Mouse (Mus musculus): ENCODE data around the gene Krtap5-3. TPM values are rescaled to one million over a fixed set of nuclear protein-coding genes. Genes with fewer than 3 reads are reported as not detected.
A peak's percentile ranks its signal among the peaks of the same experiment; 100 is the strongest.
"Not testable (repeated sequence)": the region's sequence is repeated elsewhere in the genome, so short reads cannot be mapped to it uniquely, and the experiment has no call there.

The Krtap5-3 gene
- polyA plus RNA-seq (2014; fragmentation: Nextera tagmentation; extraction: Ambion mirVana) = not detected in 2 replicates

DNA sequence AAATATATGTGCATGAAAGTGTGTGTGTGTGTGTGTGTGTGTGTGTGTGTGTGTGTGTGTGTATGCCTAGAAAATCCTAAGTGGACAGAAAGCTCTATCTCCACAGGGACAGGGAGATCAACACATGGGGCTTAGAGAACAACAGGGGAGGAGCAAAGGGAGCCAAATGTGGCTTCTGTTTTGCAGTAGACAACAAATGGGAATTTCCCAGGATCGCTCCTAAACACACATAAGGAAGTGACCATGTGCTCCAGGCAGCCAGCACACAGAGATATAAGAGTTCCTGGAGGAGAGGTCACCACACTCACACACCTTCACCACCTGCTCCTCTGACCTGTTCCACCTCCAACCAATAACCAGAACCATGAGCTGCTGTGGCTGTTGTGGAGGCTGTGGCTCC is at the start of gene Krtap5-3:
Gene Krtap5-3 (plus strand): TSS at position 301 of the 400 bp plus-strand sequence.
- DNase-seq (ENCODE audit: low spot score) (no peak), ATAC-seq (replicated peaks; ENCODE audit: insufficient number of reproducible peaks, low FRiP score, low TSS enrichment, low read depth) (no peak)
- Histone ChIP-seq H3K9me3 (replicated peaks; ENCODE audit: control insufficient read depth, low read length) (no peaks in the 10 kb centered on the region), H3K27me3 (ENCODE audit: control insufficient read depth, insufficient read depth, low read length) (no peaks in the 10 kb centered on the region), H3K27ac (replicated peaks; ENCODE audit: low read depth, low read length) (no peak within 1 kb of the TSS), H3K4me3 (ENCODE audit: low read depth, low read length) (no peak within 1 kb of the TSS), H3K9ac (replicated peaks; ENCODE audit: low read length) (no peak within 1 kb of the TSS), H3K4me2 (ENCODE audit: low read depth, low read length) (no peak within 1 kb of the TSS), H3K4me1 (ENCODE audit: control insufficient read depth, insufficient read depth, low read length) (no peaks in the 10 kb centered on the region), H3K36me3 (replicated peaks; ENCODE audit: control insufficient read depth, insufficient read depth, low read depth, low read length) (no peaks in the 10 kb centered on the region)
- WGBS = 73% methylated on average over 1 of the region's 1 CpGs

GRCm38 (mm10) chr7:142152191-142152590 is 49.0 kb upstream of the Krtap5-3 start:
- Histone ChIP-seq H3K27me3 (ENCODE audit: control insufficient read depth, insufficient read depth, low read length) (no peaks in the 10 kb centered on the region), H3K4me3 (ENCODE audit: low read depth, low read length) (no peak overlapping the region), H3K4me2 (ENCODE audit: low read depth, low read length) (no peak overlapping the region), H3K4me1 (ENCODE audit: control insufficient read depth, insufficient read depth, low read length) (no peaks in the 10 kb centered on the region), H3K9me3 (replicated peaks; ENCODE audit: control insufficient read depth, low read length) (no peaks in the 10 kb centered on the region), H3K27ac (replicated peaks; ENCODE audit: low read depth, low read length) (no peak overlapping the region), H3K36me3 (replicated peaks; ENCODE audit: control insufficient read depth, insufficient read depth, low read depth, low read length) (no peaks in the 10 kb centered on the region), H3K9ac (replicated peaks; ENCODE audit: low read length) (no peak overlapping the region)
- 74% methylated on average over 4 of the region's 4 CpGs for WGBS
- ATAC-seq (replicated peaks; ENCODE audit: insufficient number of reproducible peaks, low FRiP score, low TSS enrichment, low read depth) (no peak), DNase-seq (ENCODE audit: low spot score) (no peak)

- H3K4me1 ChIP-seq (ENCODE audit: control insufficient read depth, insufficient read depth, low read length) = no peaks in the 10 kb centered on the region
- H3K27ac ChIP-seq (replicated peaks; ENCODE audit: low read depth, low read length) = no peak overlapping the region
- no peak overlapping the region for H3K4me2 ChIP-seq (ENCODE audit: low read depth, low read length)
- H3K9ac ChIP-seq (replicated peaks; ENCODE audit: low read length) = no peak overlapping the region
- no peaks in the 10 kb centered on the region for H3K9me3 ChIP-seq (replicated peaks; ENCODE audit: control insufficient read depth, low read length)
- DNase-seq (ENCODE audit: low spot score) (no peak), ATAC-seq (replicated peaks; ENCODE audit: insufficient number of reproducible peaks, low FRiP score, low TSS enrichment, low read depth) (no peak)
- no peaks in the 10 kb centered on the region for H3K27me3 ChIP-seq (ENCODE audit: control insufficient read depth, insufficient read depth, low read length)
- 74% methylated on average over 1 of the region's 1 CpGs for WGBS
- H3K4me3 ChIP-seq (ENCODE audit: low read depth, low read length) = no peak overlapping the region
- no peaks in the 10 kb centered on the region for H3K36me3 ChIP-seq (replicated peaks; ENCODE audit: control insufficient read depth, insufficient read depth, low read depth, low read length)
Observed at GRCm38 (mm10) chr7:142155308-142155707, 45.9 kb upstream of the Krtap5-3 start.

DNA sequence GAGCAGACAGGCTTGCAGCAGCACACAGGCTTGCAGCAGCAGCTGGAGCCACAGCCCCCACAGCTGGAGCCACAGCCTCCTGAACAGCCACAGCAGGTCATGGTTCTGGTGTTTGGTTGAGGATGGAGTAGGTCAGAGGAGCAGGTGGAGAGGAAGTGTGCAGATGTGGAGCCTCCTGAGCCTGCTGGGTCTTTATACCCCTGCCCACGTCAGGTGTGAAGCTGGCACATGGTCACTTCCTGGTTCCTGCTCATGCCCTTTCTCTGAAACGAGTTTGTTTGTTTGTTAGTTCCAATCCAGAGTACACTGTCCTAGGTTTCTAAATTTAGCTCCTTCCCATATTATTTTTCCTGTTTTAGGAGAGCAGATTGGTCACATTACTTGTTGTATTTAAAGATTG is 44.2 kb upstream of the Krtap5-3 start, which contains the start of gene Gm29735:
Gene Gm29735 (minus strand): TSS at position 101 of the 400 bp plus-strand sequence.
- not testable (repeated sequence) for H3K4me1 ChIP-seq (ENCODE audit: control insufficient read depth, insufficient read depth, low read length); H3K4me3 ChIP-seq (ENCODE audit: low read depth, low read length); H3K9ac ChIP-seq (replicated peaks; ENCODE audit: low read length); H3K27me3 ChIP-seq (ENCODE audit: control insufficient read depth, insufficient read depth, low read length); H3K9me3 ChIP-seq (replicated peaks; ENCODE audit: control insufficient read depth, low read length); ATAC-seq (replicated peaks; ENCODE audit: insufficient number of reproducible peaks, low FRiP score, low TSS enrichment, low read depth); DNase-seq (ENCODE audit: low spot score); H3K4me2 ChIP-seq (ENCODE audit: low read depth, low read length); H3K27ac ChIP-seq (replicated peaks; ENCODE audit: low read depth, low read length); H3K36me3 ChIP-seq (replicated peaks; ENCODE audit: control insufficient read depth, insufficient read depth, low read depth, low read length)
- WGBS = 47% methylated on average over 2 of the region's 2 CpGs

DNA sequence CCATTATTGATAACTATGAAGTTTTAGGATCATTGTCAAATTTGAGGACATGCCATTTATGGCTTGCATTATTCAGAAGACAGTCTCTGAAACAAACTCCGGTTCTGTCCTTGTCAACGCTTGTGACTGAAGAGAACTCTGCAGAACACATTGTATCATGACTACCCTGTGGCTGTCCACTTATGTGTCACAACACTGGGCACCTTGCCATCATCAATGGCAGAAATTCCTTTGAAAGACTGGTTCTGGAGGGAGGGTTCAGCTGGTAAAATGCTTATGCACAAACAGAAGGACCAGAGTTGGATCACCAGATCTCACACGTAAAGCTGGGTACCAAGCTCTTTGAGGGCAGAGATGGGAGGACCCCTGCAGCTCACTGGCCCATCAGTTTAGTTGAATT is 41.8 kb upstream of the Krtap5-3 start:
- H3K9ac ChIP-seq (replicated peaks; ENCODE audit: low read length) = no peak overlapping the region
- DNase-seq (ENCODE audit: low spot score) = no peak
- no peaks in the 10 kb centered on the region for H3K9me3 ChIP-seq (replicated peaks; ENCODE audit: control insufficient read depth, low read length)
- no peaks in the 10 kb centered on the region for H3K4me1 ChIP-seq (ENCODE audit: control insufficient read depth, insufficient read depth, low read length)
- no peak overlapping the region for H3K4me3 ChIP-seq (ENCODE audit: low read depth, low read length)
- no peak overlapping the region for H3K27ac ChIP-seq (replicated peaks; ENCODE audit: low read depth, low read length)
- ATAC-seq (replicated peaks; ENCODE audit: insufficient number of reproducible peaks, low FRiP score, low TSS enrichment, low read depth) = no peak
- no peaks in the 10 kb centered on the region for H3K36me3 ChIP-seq (replicated peaks; ENCODE audit: control insufficient read depth, insufficient read depth, low read depth, low read length)
- WGBS = 92% methylated on average over 3 of the region's 3 CpGs
- H3K4me2 ChIP-seq (ENCODE audit: low read depth, low read length) = no peak overlapping the region
- no peaks in the 10 kb centered on the region for H3K27me3 ChIP-seq (ENCODE audit: control insufficient read depth, insufficient read depth, low read length)

- H3K9ac ChIP-seq (replicated peaks; ENCODE audit: low read length); H3K36me3 ChIP-seq (replicated peaks; ENCODE audit: control insufficient read depth, insufficient read depth, low read depth, low read length); ATAC-seq (replicated peaks; ENCODE audit: insufficient number of reproducible peaks, low FRiP score, low TSS enrichment, low read depth); H3K9me3 ChIP-seq (replicated peaks; ENCODE audit: control insufficient read depth, low read length); H3K4me1 ChIP-seq (ENCODE audit: control insufficient read depth, insufficient read depth, low read length); H3K27ac ChIP-seq (replicated peaks; ENCODE audit: low read depth, low read length); DNase-seq (ENCODE audit: low spot score); H3K27me3 ChIP-seq (ENCODE audit: control insufficient read depth, insufficient read depth, low read length); H3K4me2 ChIP-seq (ENCODE audit: low read depth, low read length); H3K4me3 ChIP-seq (ENCODE audit: low read depth, low read length): not testable (repeated sequence)
Observed at GRCm38 (mm10) chr7:142165639-142166038, 35.5 kb upstream of the Krtap5-3 start, which contains the start of gene Gm4553. Gene Gm4553, minus strand, starts transcription at chr7:142165739.

DNA sequence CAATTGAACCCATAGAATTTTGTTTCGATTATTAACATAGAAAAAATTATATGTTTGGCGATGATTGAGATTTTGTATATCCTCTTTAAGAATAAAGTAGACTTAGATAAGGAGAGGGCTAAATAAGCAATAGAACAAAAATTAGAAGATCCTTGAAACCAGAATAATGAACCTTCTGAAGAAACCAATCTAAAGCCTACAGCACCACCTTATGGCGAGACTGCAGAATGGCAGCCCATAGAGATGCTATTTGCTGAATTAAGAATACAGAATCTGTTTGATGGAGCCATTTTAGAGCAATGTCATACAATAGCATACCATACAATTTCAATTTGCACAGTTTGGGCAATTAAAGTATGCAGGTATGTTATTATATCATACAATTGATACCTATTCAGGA is 31.3 kb upstream of the Krtap5-3 start:
- H3K9me3 ChIP-seq (replicated peaks; ENCODE audit: control insufficient read depth, low read length) = no peaks in the 10 kb centered on the region
- peak; percentile 76 for DNase-seq (ENCODE audit: low spot score)
- H3K27ac ChIP-seq (replicated peaks; ENCODE audit: low read depth, low read length) = no peak overlapping the region
- H3K27me3 ChIP-seq (ENCODE audit: control insufficient read depth, insufficient read depth, low read length) = no peaks in the 10 kb centered on the region
- H3K36me3 ChIP-seq (replicated peaks; ENCODE audit: control insufficient read depth, insufficient read depth, low read depth, low read length) = no peaks in the 10 kb centered on the region
- no peak overlapping the region for H3K4me2 ChIP-seq (ENCODE audit: low read depth, low read length)
- H3K4me1 ChIP-seq (ENCODE audit: control insufficient read depth, insufficient read depth, low read length) = no peaks in the 10 kb centered on the region
- H3K9ac ChIP-seq (replicated peaks; ENCODE audit: low read length) = no peak overlapping the region
- no peak overlapping the region for H3K4me3 ChIP-seq (ENCODE audit: low read depth, low read length)
- WGBS = 44% methylated on average over 3 of the region's 3 CpGs
- ATAC-seq (replicated peaks; ENCODE audit: insufficient number of reproducible peaks, low FRiP score, low TSS enrichment, low read depth) = no peak

DNA sequence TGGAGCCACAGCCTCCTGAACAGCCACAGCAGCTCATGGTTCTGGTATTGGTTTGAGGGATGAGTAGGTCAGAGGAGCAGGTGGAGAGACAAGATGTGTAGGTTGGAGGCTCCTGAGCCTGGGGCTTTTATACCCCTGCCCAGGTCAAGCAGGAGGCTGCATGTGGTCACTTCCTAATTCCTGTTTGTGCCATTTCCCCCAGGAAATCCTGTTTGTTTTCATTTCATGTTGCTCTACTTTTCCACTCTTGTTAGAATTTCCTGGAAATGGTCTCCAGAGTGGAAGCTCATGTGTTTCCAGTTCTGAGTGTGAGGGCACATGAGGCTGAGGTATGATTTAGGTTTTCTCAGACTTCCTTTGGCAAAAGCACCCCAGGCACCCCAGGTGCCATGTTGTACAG is 25.3 kb upstream of the Krtap5-3 start, which contains the start of gene Krtap5-2:
Gene Krtap5-2 (minus strand): TSS at position 101 of the 400 bp plus-strand sequence.
- not testable (repeated sequence) for DNase-seq (ENCODE audit: low spot score); H3K27me3 ChIP-seq (ENCODE audit: control insufficient read depth, insufficient read depth, low read length); H3K36me3 ChIP-seq (replicated peaks; ENCODE audit: control insufficient read depth, insufficient read depth, low read depth, low read length); ATAC-seq (replicated peaks; ENCODE audit: insufficient number of reproducible peaks, low FRiP score, low TSS enrichment, low read depth); H3K27ac ChIP-seq (replicated peaks; ENCODE audit: low read depth, low read length); H3K4me1 ChIP-seq (ENCODE audit: control insufficient read depth, insufficient read depth, low read length); H3K9me3 ChIP-seq (replicated peaks; ENCODE audit: control insufficient read depth, low read length); H3K4me2 ChIP-seq (ENCODE audit: low read depth, low read length); H3K4me3 ChIP-seq (ENCODE audit: low read depth, low read length); H3K9ac ChIP-seq (replicated peaks; ENCODE audit: low read length)

All from embryonic facial prominence, embryonic 11.5 days (tissue).